Mouse (Mus musculus) spleen, adult 2 months (tissue): ENCODE results near the gene Htr7. TPM values are rescaled to one million over a fixed set of nuclear protein-coding genes. Genes with fewer than 3 reads are reported as not detected.

ENCODE experiments used
- DNase-seq, 2 experiments: peaks; one replicate each; pipeline versions ENCODE4 v3.0.0 to v3.0.0-alpha.2; 2012 to 2021; ENCODE audit warnings: low spot score in 2 of 2, low read depth in 1 of 2
- H3K27ac ChIP-seq: fragments of 200-500 bp; 2 replicates; pipeline ENCODE4 v1.5.1; 2012; ENCODE audit warnings: low read length, inconsistent platforms; ENCODE audit not compliant: insufficient read depth
- H3K27me3 ChIP-seq: fragments of 200-500 bp; 2 replicates; pipeline ENCODE4 v1.6.1; 2012; ENCODE audit warnings: mild to moderate bottlenecking, moderate library complexity, low read length, inconsistent platforms; ENCODE audit not compliant: control insufficient read depth, insufficient read depth
- H3K36me3 ChIP-seq: fragments of 200-500 bp; 2 replicates; pipeline ENCODE4 v1.6.1; 2012; ENCODE audit warnings: mild to moderate bottlenecking, low read length, inconsistent platforms; ENCODE audit not compliant: control insufficient read depth, insufficient read depth
- H3K4me1 ChIP-seq: fragments of 200-500 bp; 2 replicates; pipeline ENCODE4 v1.6.1; 2011; ENCODE audit warnings: inconsistent platforms; ENCODE audit not compliant: control insufficient read depth, insufficient read depth, insufficient read length
- H3K4me3 ChIP-seq: fragments of 200-500 bp; 2 replicates; pipeline ENCODE4 v1.5.1; 2011; ENCODE audit warnings: mild to moderate bottlenecking, inconsistent platforms; ENCODE audit not compliant: insufficient read depth, insufficient read length; ENCODE audit errors: extremely low read depth
- CTCF ChIP-seq: fragments of 200-500 bp; IDR thresholded peaks from 2 replicates; pipeline ENCODE4 v1.5.1; 2011; ENCODE audit warnings: mild to moderate bottlenecking, inconsistent platforms; ENCODE audit not compliant: insufficient read depth, insufficient read length, insufficient replicate concordance; ENCODE audit errors: extremely low read depth
- POLR2A ChIP-seq: fragments of 200-500 bp; IDR thresholded peaks from 2 replicates; pipeline ENCODE4 v1.6.1; 2011; ENCODE audit warnings: low read depth, low read length, inconsistent platforms
- WGBS: fragments of 180-500 bp; shearing (Covaris S2); methylation state at CpG from one replicate; pipeline ENCODE4 v1.1.7; 2018; 5-methylcytosine and 5-hydroxymethylcytosine counted together
- polyA plus RNA-seq: library from polyadenylated mRNA; depleted of rRNA; stranded (reverse); fragments of >200 nt; gene quantifications from 2 replicates; pipeline ENCODE4 v1.2.3, GENCODE M21; 2012

Gene Htr7
- polyA plus RNA-seq, 1 experiment = 0.75 TPM

DNA sequence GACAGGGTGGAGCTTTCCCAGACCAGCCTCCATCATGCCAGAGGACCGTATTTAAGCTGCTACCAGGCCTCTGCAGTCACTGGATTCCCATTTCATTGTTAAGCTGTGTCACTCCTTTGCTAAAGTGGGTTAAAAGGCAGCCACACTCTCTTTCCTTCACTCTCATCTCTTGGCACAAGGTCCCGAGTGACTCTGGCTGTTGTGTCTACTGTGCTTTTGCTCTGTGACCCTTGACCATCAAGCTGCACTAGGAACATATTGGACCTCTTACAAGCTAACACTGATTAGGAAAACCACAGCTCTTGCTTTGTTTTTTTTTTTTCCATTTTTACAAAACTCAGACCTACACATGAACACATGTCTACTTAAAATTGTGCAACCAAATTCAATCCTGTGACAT, 52.3 kb downstream of the Htr7 start:
- 80% methylated on average over 2 of the region's 2 CpGs for WGBS
- Histone ChIP-seq H3K27ac (no peak overlapping the region), H3K4me3 (no peak overlapping the region), H3K27me3 (no peaks in the 10 kb centered on the region), H3K36me3 (no peaks in the 10 kb centered on the region), H3K4me1 (peaks cover 2% of the 10 kb centered on the region; the same call in 1 of the 2 replicates)
- DNase-seq = no peak
- TF ChIP-seq CTCF (no peak), POLR2A (no peak)

- DNase-seq = no peak
- WGBS = 89% methylated on average over 17 of the region's 17 CpGs
Observed at GRCm38 (mm10) chr19:36002476-36003445, 54.5 kb downstream of the Htr7 start.

GRCm38 (mm10) chr19:36001512-36001911, 55.8 kb downstream of the Htr7 start:
- no peaks in the 10 kb centered on the region for H3K27me3 ChIP-seq
- no peak overlapping the region for H3K4me3 ChIP-seq
- no peaks in the 10 kb centered on the region for H3K36me3 ChIP-seq
- 84% methylated on average over 1 of the region's 1 CpGs for WGBS
- DNase-seq = no peak
- H3K4me1 ChIP-seq = no peaks in the 10 kb centered on the region
- no peak for TF ChIP-seq POLR2A
- no peak for TF ChIP-seq CTCF
- H3K27ac ChIP-seq = no peak overlapping the region

More at GRCm38 (mm10) chr19:36002476-36003445, 54.5 kb downstream of the Htr7 start:
- H3K27me3 ChIP-seq = no peaks in the 10 kb centered on the region
- no peak overlapping the region for H3K27ac ChIP-seq
- H3K36me3 ChIP-seq = no peaks in the 10 kb centered on the region
- no peak for TF ChIP-seq POLR2A
- no peak for TF ChIP-seq CTCF
- no peak overlapping the region for H3K4me3 ChIP-seq
- peaks cover 2% of the 10 kb centered on the region; the same call in 1 of the 2 replicates for H3K4me1 ChIP-seq

GRCm38 (mm10) chr19:36000955-36001354, 56.4 kb downstream of the Htr7 start:
- no peaks in the 10 kb centered on the region for H3K4me1 ChIP-seq
- no peak overlapping the region for H3K4me3 ChIP-seq
- no peaks in the 10 kb centered on the region for H3K36me3 ChIP-seq
- no peak overlapping the region for H3K27ac ChIP-seq
- WGBS = 92% methylated on average over 6 of the region's 6 CpGs
- H3K27me3 ChIP-seq = no peaks in the 10 kb centered on the region
- TF ChIP-seq CTCF (no peak), POLR2A (no peak)
- DNase-seq = no peak

- no peak overlapping the region for H3K4me3 ChIP-seq
- 17% methylated on average over 3 of the region's 3 CpGs for WGBS
- H3K27me3 ChIP-seq = no peaks in the 10 kb centered on the region
- no peaks in the 10 kb centered on the region for H3K4me1 ChIP-seq
- H3K27ac ChIP-seq = no peak overlapping the region
- TF ChIP-seq CTCF = no peak
- TF ChIP-seq POLR2A = no peak
- no peaks in the 10 kb centered on the region for H3K36me3 ChIP-seq
- DNase-seq = no peak
Observed at GRCm38 (mm10) chr19:35997384-35997783, 59.9 kb downstream of the Htr7 start.

DNA sequence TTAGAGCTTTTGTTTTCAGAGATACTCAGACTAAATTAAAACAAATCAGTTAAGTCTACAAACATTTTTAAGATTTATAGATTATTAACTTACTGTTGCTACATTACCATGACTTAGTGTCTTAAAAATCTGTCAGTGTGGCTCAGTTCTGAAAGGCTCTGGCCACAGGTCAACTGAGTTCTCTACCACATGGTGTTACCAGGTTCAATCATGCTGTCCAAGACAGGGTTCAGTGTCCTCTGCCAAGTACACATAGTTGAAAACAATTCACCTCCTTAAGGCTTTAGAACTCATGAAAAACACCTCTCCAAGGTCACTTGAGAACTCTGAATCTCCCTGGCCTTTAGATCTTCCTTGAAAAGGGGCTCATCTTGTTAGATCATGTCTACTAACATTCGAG, 69.8 kb downstream of the Htr7 start:
- H3K36me3 ChIP-seq = no peaks in the 10 kb centered on the region
- no peak for TF ChIP-seq CTCF
- TF ChIP-seq POLR2A = no peak
- H3K27ac ChIP-seq = no peak overlapping the region
- no peaks in the 10 kb centered on the region for H3K4me1 ChIP-seq
- 76% methylated on average over 1 of the region's 1 CpGs for WGBS
- H3K4me3 ChIP-seq = no peak overlapping the region
- DNase-seq = no peak
- no peaks in the 10 kb centered on the region for H3K27me3 ChIP-seq

DNA sequence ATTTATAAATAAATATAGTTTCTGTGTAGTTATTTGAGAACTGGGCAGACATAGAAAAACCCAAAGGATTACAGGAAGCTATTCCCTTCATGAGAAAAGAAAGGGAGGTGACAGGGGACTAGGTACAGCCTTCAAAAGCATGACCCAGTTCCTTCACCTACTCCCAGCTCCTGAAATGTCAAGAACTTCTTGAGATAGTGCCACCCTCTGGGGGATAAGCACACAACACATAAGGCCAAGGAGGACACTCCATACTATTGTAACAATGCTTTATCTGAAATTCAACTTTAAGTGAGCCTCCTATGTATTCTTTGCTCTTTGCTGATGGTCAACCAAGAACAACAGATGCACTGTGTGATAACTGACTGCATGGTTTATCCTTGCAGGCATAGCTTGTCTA, 82.6 kb downstream of the Htr7 start:
- H3K4me1 ChIP-seq = no peaks in the 10 kb centered on the region
- H3K4me3 ChIP-seq = no peak overlapping the region
- H3K27me3 ChIP-seq = no peaks in the 10 kb centered on the region
- H3K27ac ChIP-seq = no peak overlapping the region
- TF ChIP-seq POLR2A (no peak), CTCF (no peak)
- no peak for DNase-seq
- H3K36me3 ChIP-seq = no peaks in the 10 kb centered on the region
